Mouse (Mus musculus) forebrain, embryonic 14.5 days (tissue): ENCODE measurements around the gene Nkain1. TPM values are rescaled to one million over a fixed set of nuclear protein-coding genes. Genes with fewer than 3 reads are reported as not detected.

Source experiments
- ATAC-seq: fragments of 200-750 bp; cut with Nextera tagmentation; 2 replicates; pipeline ENCODE4 v1.8.0; 2017; ENCODE audit warnings: mild to moderate bottlenecking, moderate library complexity
- DNase-seq: peaks from one replicate; pipeline ENCODE4 v3.0.0-alpha.2; 2015; ENCODE audit warnings: low spot score
- H3K27ac ChIP-seq: fragments of 300-500 bp; sonication (generic); 2 replicates; pipeline ENCODE4 v1.5.1; 2014; ENCODE audit warnings: low read depth, mild to moderate bottlenecking, control low read depth, low read length, moderate library complexity
- H3K27me3 ChIP-seq: fragments of 300-500 bp; sonication (generic); replicated peaks from 2 replicates; pipeline ENCODE4 v1.6.1; 2014; ENCODE audit warnings: low read length, control low read depth, mixed read lengths; ENCODE audit not compliant: control insufficient read depth, insufficient read depth
- H3K36me3 ChIP-seq: fragments of 300-500 bp; sonication (generic); 2 replicates; pipeline ENCODE4 v1.6.1; 2014; ENCODE audit warnings: low read length, control low read depth; ENCODE audit not compliant: control insufficient read depth, insufficient read depth
- H3K4me1 ChIP-seq: fragments of 300-500 bp; sonication (generic); 2 replicates; pipeline ENCODE4 v1.6.1; 2014; ENCODE audit warnings: antibody characterized with exemption, low read length, control low read depth; ENCODE audit not compliant: control insufficient read depth, insufficient read depth
- H3K4me2 ChIP-seq: fragments of 300-500 bp; sonication (generic); 2 replicates; pipeline ENCODE4 v1.6.1; 2014; ENCODE audit warnings: mild to moderate bottlenecking, control low read depth, low read length
- H3K4me3 ChIP-seq: fragments of 300-500 bp; sonication (generic); 2 replicates; pipeline ENCODE4 v1.5.1; 2014; ENCODE audit warnings: low read depth, low read length, control low read depth
- H3K9ac ChIP-seq: fragments of 300-500 bp; sonication (generic); 2 replicates; pipeline ENCODE4 v1.6.1; 2014; ENCODE audit warnings: mild to moderate bottlenecking, low read length, control low read depth, moderate library complexity
- H3K9me3 ChIP-seq: fragments of 300-500 bp; sonication (generic); replicated peaks from 2 replicates; pipeline ENCODE4 v1.6.1; 2016; ENCODE audit warnings: low read length, control low read depth, mixed read lengths; ENCODE audit not compliant: control insufficient read depth
- WGBS: fragments of 180-500 bp; shearing (Covaris S2); extraction: QIAGEN DNeasy Blood & Tissue Kit; methylation state at CpG from one replicate; pipeline ENCODE4 v1.1.7; 2014; 5-methylcytosine and 5-hydroxymethylcytosine counted together
- polyA plus RNA-seq: library from polyadenylated mRNA; unstranded; fragments of >200 nt; fragmentation: Nextera tagmentation; extraction: Ambion mirVana; gene quantifications from 2 replicates; pipeline ENCODE4 v1.2.1, GENCODE M21; 2014

Nkain1 gene
- polyA plus RNA-seq, 1 experiment from 2014 or later = 12.6 TPM

DNA sequence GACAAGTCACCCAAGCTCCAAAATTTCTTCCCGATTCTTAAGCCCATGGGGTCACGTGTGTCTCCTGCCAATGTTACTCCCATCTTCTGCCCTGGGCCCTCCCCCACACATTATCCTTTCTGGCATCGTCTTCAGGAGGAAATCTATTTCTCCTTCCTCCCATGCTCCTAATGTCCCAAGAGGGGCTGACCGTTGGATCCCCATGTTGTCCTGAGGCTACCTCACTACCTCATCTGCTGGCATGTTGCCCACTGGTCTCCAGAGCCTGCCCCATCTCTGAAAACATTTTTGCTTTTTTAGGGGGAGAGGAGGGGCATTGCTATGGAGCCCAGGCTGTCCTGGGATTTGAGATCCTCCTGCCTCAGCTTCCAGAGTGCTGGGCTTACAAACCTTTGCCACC, 30.9 kb downstream of the Nkain1 start:
- H3K27me3 ChIP-seq = no peaks in the 10 kb centered on the region
- DNase-seq (no peak), ATAC-seq (no peak)
- WGBS = 77% methylated on average over 4 of the region's 4 CpGs
- no peak overlapping the region for H3K4me3 ChIP-seq
- H3K9ac ChIP-seq = no peak overlapping the region
- no peak overlapping the region for H3K4me2 ChIP-seq
- no peak overlapping the region for H3K27ac ChIP-seq
- H3K4me1 ChIP-seq = peaks cover 34% of the 10 kb centered on the region
- peaks cover 2% of the 10 kb centered on the region; the same call in 1 of the 2 replicates for H3K36me3 ChIP-seq
- H3K9me3 ChIP-seq = no peaks in the 10 kb centered on the region

DNA sequence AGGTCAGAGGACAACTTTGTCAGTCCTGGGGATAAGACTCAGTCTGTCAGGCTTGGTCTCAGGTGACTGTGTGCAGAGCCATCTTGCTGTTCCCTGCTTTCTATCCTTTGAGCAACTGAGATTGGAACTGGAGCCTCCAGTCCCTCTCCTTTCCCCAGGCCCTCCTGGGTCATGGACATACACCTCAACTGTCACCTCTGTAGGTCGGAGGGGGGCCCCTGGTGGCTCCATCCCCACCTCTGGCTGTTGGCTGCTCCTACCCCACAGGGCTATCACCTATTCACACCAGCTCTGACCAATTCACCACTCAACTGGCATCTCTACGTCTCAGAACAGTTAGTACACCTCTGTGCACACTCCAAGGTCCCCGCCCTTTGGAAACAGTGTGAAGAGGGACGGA, 33.1 kb downstream of the Nkain1 start:
- no peak overlapping the region for H3K4me2 ChIP-seq
- H3K36me3 ChIP-seq = peaks cover 7% of the 10 kb centered on the region
- 92% methylated on average over 4 of the region's 4 CpGs for WGBS
- no peak overlapping the region for H3K4me3 ChIP-seq
- no peak overlapping the region for H3K9ac ChIP-seq
- DNase-seq (no peak), ATAC-seq (no peak)
- no peaks in the 10 kb centered on the region for H3K27me3 ChIP-seq
- H3K9me3 ChIP-seq = no peaks in the 10 kb centered on the region
- no peak overlapping the region for H3K27ac ChIP-seq
- H3K4me1 ChIP-seq = peaks cover 15% of the 10 kb centered on the region

DNA sequence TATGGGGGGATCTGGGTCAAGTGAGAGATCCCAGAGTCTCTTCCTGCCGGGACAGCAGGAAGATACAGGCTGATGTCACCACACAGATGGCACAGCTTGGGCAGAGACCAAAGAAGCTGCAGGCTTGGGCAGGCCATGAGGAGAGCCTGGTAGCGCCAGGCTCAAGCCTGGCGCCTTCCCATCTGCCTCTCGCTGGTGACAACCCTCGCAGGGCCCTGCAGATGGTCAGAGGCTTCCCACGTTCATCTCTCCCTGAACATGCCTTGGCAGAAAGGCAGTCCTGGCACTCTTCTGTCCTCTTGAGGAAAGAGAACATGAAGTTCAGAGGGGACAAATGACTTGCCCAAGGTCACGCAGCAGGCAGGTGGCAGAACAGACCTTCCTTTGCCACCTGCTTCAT, 34.3 kb downstream of the Nkain1 start:
- no peak for ATAC-seq
- 72% methylated on average over 7 of the region's 7 CpGs for WGBS
- Histone ChIP-seq H3K4me3 (no peak overlapping the region), H3K4me2 (no peak overlapping the region), H3K27me3 (no peaks in the 10 kb centered on the region), H3K27ac (no peak overlapping the region), H3K9ac (no peak overlapping the region), H3K4me1 (peaks cover 12% of the 10 kb centered on the region), H3K36me3 (peaks cover 9% of the 10 kb centered on the region), H3K9me3 (no peaks in the 10 kb centered on the region)
- peak; percentile 48 for DNase-seq

DNA sequence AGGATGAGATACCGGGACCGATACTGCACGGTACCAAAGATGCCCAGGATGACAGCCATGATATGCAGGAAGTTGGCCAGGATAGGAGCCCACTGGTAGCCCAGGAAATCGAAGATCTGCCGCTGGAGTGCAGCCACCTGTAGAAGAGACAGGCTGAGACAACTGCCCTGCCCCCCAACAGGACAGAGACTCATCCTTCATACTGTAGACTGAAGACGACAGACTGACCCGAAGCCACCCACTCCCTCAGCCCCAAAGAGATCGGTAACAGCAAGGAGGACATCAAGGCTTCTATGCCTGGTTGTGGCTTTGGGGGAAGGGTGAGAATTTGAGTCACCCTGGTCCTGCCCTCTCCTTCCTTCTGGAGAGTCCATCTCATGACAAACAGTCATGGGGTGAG, 34.9 kb downstream of the Nkain1 start:
- no peak overlapping the region for H3K9ac ChIP-seq
- ATAC-seq (no peak), DNase-seq (no peak)
- H3K4me3 ChIP-seq = no peak overlapping the region
- no peaks in the 10 kb centered on the region for H3K9me3 ChIP-seq
- H3K27ac ChIP-seq = no peak overlapping the region
- peaks cover 13% of the 10 kb centered on the region for H3K36me3 ChIP-seq
- H3K27me3 ChIP-seq = no peaks in the 10 kb centered on the region
- no peak overlapping the region for H3K4me2 ChIP-seq
- WGBS = 97% methylated on average over 8 of the region's 8 CpGs
- peaks cover 5% of the 10 kb centered on the region for H3K4me1 ChIP-seq

GRCm38 (mm10) chr4:130537371-130537770, 36.6 kb downstream of the Nkain1 start:
- Histone ChIP-seq H3K27ac (no peak overlapping the region), H3K9ac (no peak overlapping the region), H3K27me3 (no peaks in the 10 kb centered on the region), H3K4me1 (no peaks in the 10 kb centered on the region), H3K4me3 (no peak overlapping the region), H3K9me3 (no peaks in the 10 kb centered on the region), H3K36me3 (peaks cover 15% of the 10 kb centered on the region), H3K4me2 (no peak overlapping the region)
- ATAC-seq (no peak), DNase-seq (no peak)
- 94% methylated on average over 7 of the region's 7 CpGs for WGBS

DNA sequence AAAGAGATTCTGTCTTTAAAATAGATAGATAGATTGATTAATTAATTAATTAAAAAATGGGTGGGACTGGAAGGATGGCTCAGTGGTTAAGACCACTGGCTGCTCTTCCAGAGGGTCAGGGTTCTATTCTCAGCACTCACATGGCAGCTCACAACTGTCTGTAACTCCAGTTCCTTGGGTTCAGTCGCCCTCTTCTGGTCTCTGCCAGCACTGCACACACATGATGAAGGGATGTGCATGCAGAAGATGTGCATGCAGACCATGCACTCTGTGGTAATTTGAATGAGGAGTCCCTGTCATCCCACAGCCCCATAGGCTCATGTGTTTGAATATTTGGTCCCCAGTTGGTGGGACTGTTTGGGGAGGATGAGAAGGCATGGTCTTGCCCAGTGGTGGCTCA, 38.2 kb downstream of the Nkain1 start:
- H3K9me3 ChIP-seq = no peaks in the 10 kb centered on the region
- ATAC-seq = no peak
- WGBS = 78% methylated on average over 1 of the region's 1 CpGs
- no peaks in the 10 kb centered on the region for H3K27me3 ChIP-seq
- no peak overlapping the region for H3K9ac ChIP-seq
- H3K4me3 ChIP-seq = no peak overlapping the region
- H3K36me3 ChIP-seq = peaks cover 21% of the 10 kb centered on the region
- no peaks in the 10 kb centered on the region for H3K4me1 ChIP-seq
- no peak for DNase-seq
- H3K27ac ChIP-seq = no peak overlapping the region
- no peak overlapping the region for H3K4me2 ChIP-seq

- DNase-seq (peak; percentile 90), ATAC-seq (peak; percentile 54; the same call in 1 of the 2 replicates)
- Histone ChIP-seq H3K36me3 (peaks cover 34% of the 10 kb centered on the region), H3K4me2 (no peak overlapping the region), H3K9me3 (no peaks in the 10 kb centered on the region), H3K9ac (no peak overlapping the region), H3K27ac (no peak overlapping the region), H3K4me1 (no peaks in the 10 kb centered on the region), H3K27me3 (no peaks in the 10 kb centered on the region), H3K4me3 (no peak overlapping the region)
- 43% methylated on average over 4 of the region's 4 CpGs for WGBS
Observed at GRCm38 (mm10) chr4:130533975-130534374, 40.0 kb downstream of the Nkain1 start.

DNA sequence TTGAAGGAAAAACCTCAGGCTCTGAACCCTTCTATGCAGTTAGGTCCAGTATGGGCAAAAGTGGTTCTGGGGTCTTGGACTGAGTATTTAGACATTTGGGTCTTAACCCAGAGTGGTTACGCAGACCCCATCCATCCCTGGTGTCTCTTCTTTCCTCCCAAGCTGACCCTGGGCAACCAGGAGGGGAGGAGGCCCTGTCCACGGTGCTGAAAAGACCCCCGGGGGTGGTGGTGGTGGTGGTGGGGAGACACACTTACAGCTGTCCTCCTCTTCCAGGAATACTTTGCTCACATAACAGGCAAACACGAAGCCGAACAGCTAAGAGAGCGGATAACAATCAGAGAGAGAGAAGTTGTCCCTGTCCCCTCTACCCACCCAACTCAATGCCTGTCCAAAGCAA, 41.6 kb downstream of the Nkain1 start:
- Histone ChIP-seq H3K4me1 (no peaks in the 10 kb centered on the region), H3K36me3 (peaks cover 31% of the 10 kb centered on the region), H3K4me2 (no peak overlapping the region), H3K9me3 (no peaks in the 10 kb centered on the region), H3K27ac (no peak overlapping the region), H3K9ac (no peak overlapping the region), H3K4me3 (no peak overlapping the region), H3K27me3 (no peaks in the 10 kb centered on the region)
- ATAC-seq = no peak
- no peak for DNase-seq
- WGBS = 65% methylated on average over 6 of the region's 6 CpGs

DNA sequence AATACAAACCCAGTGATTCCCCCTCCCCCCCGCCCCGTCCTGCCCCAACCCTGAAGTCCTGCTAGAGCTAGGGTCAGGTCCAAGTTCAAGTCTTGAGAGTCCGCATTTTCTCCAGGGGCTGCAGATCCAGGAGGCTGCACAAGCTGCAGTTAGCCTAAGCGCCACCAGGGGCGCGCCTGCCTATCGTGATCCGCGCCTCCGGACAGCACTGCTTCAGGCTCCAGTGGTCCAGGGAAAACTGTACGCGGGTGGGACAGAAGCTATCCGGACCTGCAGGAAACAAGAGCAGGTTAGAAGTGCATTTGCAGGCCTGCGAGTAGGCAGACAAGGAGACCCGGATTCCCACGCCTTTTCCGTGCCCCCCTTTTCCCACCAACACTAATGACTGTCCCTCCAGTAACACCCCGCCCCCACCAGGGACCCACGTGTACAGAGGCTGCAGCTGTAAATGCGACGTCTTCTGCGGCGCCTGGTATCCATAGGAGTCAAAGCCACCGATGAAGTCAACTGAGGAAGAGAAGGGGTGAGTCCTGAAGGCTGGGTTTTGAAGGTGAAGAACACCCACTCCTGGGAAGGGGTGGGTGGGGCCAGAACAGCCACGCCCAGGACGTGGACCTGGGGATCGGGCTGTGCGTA, 42.2 kb downstream of the Nkain1 start:
- H3K27ac ChIP-seq = no peak overlapping the region
- no peak overlapping the region for H3K9ac ChIP-seq
- H3K4me1 ChIP-seq = no peaks in the 10 kb centered on the region
- peaks cover 31% of the 10 kb centered on the region for H3K36me3 ChIP-seq
- peak; percentile 70 for DNase-seq
- no peak overlapping the region for H3K4me3 ChIP-seq
- H3K9me3 ChIP-seq = no peaks in the 10 kb centered on the region
- H3K27me3 ChIP-seq = no peaks in the 10 kb centered on the region
- ATAC-seq = peak; percentile 73; the same call in 1 of the 2 replicates
- H3K4me2 ChIP-seq = peak overlapping the region; percentile 20; the same call in 1 of the 2 replicates
- 24% methylated on average over 28 of the region's 28 CpGs for WGBS
